Mouse (Mus musculus) liver, postnatal 0 days (tissue): ENCODE results near the gene Mfsd4a. TPM values are rescaled to one million over a fixed set of nuclear protein-coding genes. Genes with fewer than 3 reads are reported as not detected.

Experiments used
- ATAC-seq: fragments of 200-750 bp; cut with Nextera tagmentation; 2 replicates; pipeline ENCODE4 v1.8.0; 2017; ENCODE audit warnings: mild to moderate bottlenecking, moderate library complexity
- DNase-seq: peaks from one replicate; pipeline ENCODE4 v3.0.0-alpha.2; 2016
- H3K27ac ChIP-seq: fragments of 300-500 bp; sonication (generic); 2 replicates; pipeline ENCODE4 v1.5.1; 2014; ENCODE audit warnings: antibody characterized with exemption, moderate library complexity, mild to moderate bottlenecking, low read depth
- H3K27me3 ChIP-seq: fragments of 300-500 bp; sonication (generic); 2 replicates; pipeline ENCODE4 v1.6.1; 2014; ENCODE audit warnings: low read length, control low read depth, mixed read lengths; ENCODE audit not compliant: insufficient read depth
- H3K36me3 ChIP-seq: fragments of 300-500 bp; sonication (generic); replicated peaks from 2 replicates; pipeline ENCODE4 v1.6.1; 2014; ENCODE audit warnings: mild to moderate bottlenecking, control low read depth, low read length, moderate library complexity, mixed read lengths; ENCODE audit not compliant: insufficient read depth
- H3K4me1 ChIP-seq: fragments of 300-500 bp; sonication (generic); 2 replicates; pipeline ENCODE4 v1.6.1; 2014; ENCODE audit warnings: antibody characterized with exemption, mild to moderate bottlenecking, control low read depth; ENCODE audit not compliant: insufficient read depth
- H3K4me2 ChIP-seq: fragments of 300-500 bp; sonication (generic); 2 replicates; pipeline ENCODE4 v1.6.1; 2014; ENCODE audit warnings: low read depth, mild to moderate bottlenecking, low read length, moderate library complexity, mixed read lengths
- H3K4me3 ChIP-seq: fragments of 300-500 bp; sonication (generic); 2 replicates; pipeline ENCODE4 v1.5.1; 2014; ENCODE audit warnings: low read depth, low read length
- H3K9ac ChIP-seq: fragments of 300-500 bp; sonication (generic); replicated peaks from 2 replicates; pipeline ENCODE4 v1.6.1; 2014; ENCODE audit warnings: mild to moderate bottlenecking, moderate library complexity
- H3K9me3 ChIP-seq: fragments of 300-500 bp; sonication (generic); 2 replicates; pipeline ENCODE4 v1.6.1; 2016; ENCODE audit warnings: mild to moderate bottlenecking, control low read depth, low read length, mixed read lengths
- CTCF ChIP-seq: sonication (generic); IDR thresholded peaks from 2 replicates; pipeline ENCODE4 v1.5.1; 2016; ENCODE audit warnings: antibody characterized with exemption, low read depth
- EP300 ChIP-seq: IDR thresholded peaks from 2 replicates; pipeline ENCODE4 v1.6.1; 2016; ENCODE audit warnings: antibody characterized with exemption, low read depth, mild to moderate bottlenecking
- WGBS: fragments of 180-500 bp; shearing (Covaris S2); extraction: QIAGEN DNeasy Blood & Tissue Kit; methylation state at CpG from one replicate; pipeline ENCODE4 v1.1.7; 2014; ENCODE audit not compliant: insufficient replicate concordance; 5-methylcytosine and 5-hydroxymethylcytosine counted together
- polyA plus RNA-seq: library from polyadenylated mRNA; unstranded; fragments of >200 nt; fragmentation: Nextera tagmentation; extraction: Ambion mirVana; gene quantifications from 2 replicates; pipeline ENCODE4 v1.2.1, GENCODE M21; 2015

Gene Mfsd4a
- polyA plus RNA-seq, 1 experiment from 2014 or later, result 2.8 TPM

DNA sequence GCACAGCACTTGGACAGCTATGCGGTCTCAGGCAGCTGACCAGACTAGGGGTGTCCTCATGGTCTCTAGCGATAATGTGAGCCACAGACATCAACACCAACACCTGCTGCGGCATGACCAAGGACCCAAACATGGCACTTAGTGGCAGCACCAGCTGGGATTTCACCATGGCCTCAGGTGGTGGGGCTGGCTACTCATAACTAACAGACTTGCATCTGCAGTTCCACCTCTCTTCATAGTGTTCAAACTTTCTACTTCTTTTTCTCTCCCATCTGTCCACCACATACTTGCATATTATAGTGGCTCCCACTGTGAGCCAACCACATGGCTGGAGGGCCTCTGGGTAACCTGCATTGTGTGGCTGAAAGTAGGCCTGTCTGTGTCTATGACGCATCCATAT lies 25.4 kb upstream of the Mfsd4a start:
- no peaks in the 10 kb centered on the region for H3K9me3 ChIP-seq
- H3K4me2 ChIP-seq, result no peak overlapping the region
- H3K4me3 ChIP-seq, result no peak overlapping the region
- no peak overlapping the region for H3K9ac ChIP-seq
- no peaks in the 10 kb centered on the region for H3K36me3 ChIP-seq
- no peak for TF ChIP-seq CTCF
- TF ChIP-seq EP300, result no peak
- peaks cover 5% of the 10 kb centered on the region; the same call in 1 of the 2 replicates for H3K4me1 ChIP-seq
- H3K27me3 ChIP-seq, result no peaks in the 10 kb centered on the region
- H3K27ac ChIP-seq, result no peak overlapping the region
- WGBS, result 85% methylated on average over 4 of the region's 4 CpGs
- ATAC-seq, result no peak
- no peak for DNase-seq

DNA sequence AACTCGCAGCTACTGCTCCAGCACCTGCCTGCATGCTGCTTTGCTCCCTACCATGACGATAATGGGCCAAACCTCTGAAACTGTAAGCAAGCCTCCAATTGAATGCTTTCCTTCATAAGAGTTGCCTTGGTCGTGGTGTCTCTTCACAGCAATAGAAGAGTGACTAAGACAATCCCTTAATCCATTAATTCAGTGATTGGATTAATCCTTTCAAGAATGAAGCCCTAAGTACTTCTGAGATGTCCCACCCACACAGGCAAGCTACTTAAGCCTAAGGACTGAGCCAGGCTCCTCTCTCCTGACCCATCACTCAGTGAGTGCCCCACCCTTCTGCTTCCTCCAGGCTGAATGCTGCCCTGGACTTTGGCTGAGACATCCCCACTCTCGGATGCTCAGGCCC lies 22.4 kb upstream of the Mfsd4a start:
- WGBS, result 75% methylated on average over 4 of the region's 4 CpGs
- ATAC-seq (no peak), DNase-seq (no peak)
- TF ChIP-seq EP300 (no peak), CTCF (no peak)
- H3K4me3 ChIP-seq, result no peak overlapping the region
- H3K36me3 ChIP-seq, result no peaks in the 10 kb centered on the region
- no peaks in the 10 kb centered on the region for H3K9me3 ChIP-seq
- no peak overlapping the region for H3K9ac ChIP-seq
- H3K4me2 ChIP-seq, result no peak overlapping the region
- no peaks in the 10 kb centered on the region for H3K27me3 ChIP-seq
- H3K27ac ChIP-seq, result no peak overlapping the region
- no peaks in the 10 kb centered on the region for H3K4me1 ChIP-seq

DNA sequence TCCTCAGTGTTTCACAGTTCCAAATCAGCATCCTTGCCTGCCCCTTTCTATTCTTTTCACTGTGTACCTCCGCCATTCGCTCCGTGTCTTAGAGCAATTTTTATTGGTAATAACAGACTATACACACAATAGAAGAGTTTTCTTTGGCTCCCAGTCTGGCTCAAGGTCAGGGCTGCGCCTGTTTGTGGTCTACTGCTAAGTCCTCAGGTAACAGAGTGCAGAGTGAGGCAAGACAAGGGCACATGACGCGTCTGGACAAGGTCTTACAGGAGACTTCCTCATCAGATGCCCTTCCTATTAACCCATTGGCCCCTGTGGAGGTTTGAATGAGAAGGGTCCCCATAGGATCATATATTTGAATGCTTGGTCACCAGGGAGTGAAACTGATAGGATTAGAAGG lies 21.9 kb upstream of the Mfsd4a start:
- H3K27ac ChIP-seq, result no peak overlapping the region
- no peaks in the 10 kb centered on the region for H3K27me3 ChIP-seq
- no peaks in the 10 kb centered on the region for H3K4me1 ChIP-seq
- TF ChIP-seq CTCF (no peak), EP300 (no peak)
- WGBS, result 56% methylated on average over 6 of the region's 6 CpGs
- H3K4me3 ChIP-seq, result no peak overlapping the region
- H3K9me3 ChIP-seq, result no peaks in the 10 kb centered on the region
- ATAC-seq, result no peak
- DNase-seq, result no peak
- H3K36me3 ChIP-seq, result no peaks in the 10 kb centered on the region
- no peak overlapping the region for H3K9ac ChIP-seq
- no peak overlapping the region for H3K4me2 ChIP-seq

DNA sequence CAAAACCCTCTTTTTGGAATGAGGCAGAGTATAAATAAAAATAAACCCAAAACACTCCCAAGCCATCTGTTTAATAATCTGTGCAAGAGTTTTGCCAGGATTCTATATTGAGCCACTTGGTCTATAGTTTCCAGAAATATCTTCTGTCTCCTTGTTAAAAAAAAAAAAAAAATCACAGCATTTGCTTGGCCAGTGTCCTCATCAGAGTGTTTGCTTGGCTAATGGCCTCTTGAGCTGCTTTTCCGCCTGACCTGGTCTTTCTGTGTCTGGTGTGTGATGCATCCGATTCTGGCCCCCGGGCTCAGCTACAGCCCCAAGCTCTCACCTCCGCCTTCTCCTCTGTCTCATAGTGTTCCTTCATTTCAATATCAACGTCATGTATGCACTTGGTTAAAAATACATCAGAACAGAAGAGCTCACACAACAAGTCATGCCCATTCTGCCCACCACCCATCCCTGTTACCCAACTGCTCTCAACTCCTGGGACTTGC lies 20.4 kb upstream of the Mfsd4a start:
- 78% methylated on average over 5 of the region's 5 CpGs for WGBS
- Histone ChIP-seq H3K27me3 (no peaks in the 10 kb centered on the region), H3K9me3 (no peaks in the 10 kb centered on the region), H3K4me1 (no peaks in the 10 kb centered on the region), H3K4me3 (no peak overlapping the region), H3K9ac (no peak overlapping the region), H3K36me3 (no peaks in the 10 kb centered on the region), H3K4me2 (no peak overlapping the region), H3K27ac (no peak overlapping the region)
- ATAC-seq, result no peak
- DNase-seq, result no peak
- TF ChIP-seq CTCF (no peak), EP300 (no peak)

DNA sequence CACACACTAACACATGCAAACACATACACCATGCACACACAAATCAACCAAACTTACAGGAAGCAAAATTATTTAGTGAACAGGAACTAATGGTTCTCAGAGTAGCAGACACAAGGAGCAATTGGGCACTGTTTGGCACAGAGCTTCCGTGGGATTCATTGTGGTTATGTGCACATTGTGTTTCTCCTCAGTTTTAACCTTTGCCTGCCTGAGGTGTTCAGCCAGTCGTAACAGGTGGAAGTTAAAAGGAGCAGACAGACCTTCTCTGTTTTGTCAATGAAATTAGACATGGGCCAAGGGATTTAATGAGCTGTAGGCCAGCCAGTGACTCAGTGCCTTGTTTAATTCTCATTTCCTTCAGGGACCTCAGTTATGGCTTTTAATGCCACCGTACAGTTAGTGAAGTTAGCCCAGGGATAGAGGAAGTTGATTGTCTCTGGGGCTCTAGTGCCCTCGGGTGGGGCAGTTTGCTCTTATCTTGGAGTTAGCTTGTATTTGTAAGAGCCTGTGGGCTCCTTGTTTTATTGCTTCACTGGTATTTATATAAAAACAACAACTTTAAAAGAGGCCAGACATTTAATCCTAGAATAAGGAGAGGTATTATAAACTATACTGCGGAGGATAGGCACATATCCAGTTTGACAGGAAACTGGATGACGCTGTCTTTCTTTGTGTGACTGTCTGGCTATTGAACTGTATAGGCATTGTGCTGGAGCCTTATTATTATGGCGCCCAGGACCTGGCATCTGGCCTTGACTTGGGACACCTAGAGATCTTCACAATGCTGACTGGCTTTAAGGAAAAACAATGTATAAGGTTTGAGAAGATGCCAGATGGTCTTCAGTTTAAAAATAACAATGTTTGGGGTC lies 17.6 kb upstream of the Mfsd4a start:
- no peak overlapping the region for H3K4me2 ChIP-seq
- no peak for TF ChIP-seq CTCF
- no peak for TF ChIP-seq EP300
- no peaks in the 10 kb centered on the region for H3K9me3 ChIP-seq
- no peak overlapping the region for H3K27ac ChIP-seq
- 40% methylated on average over 7 of the region's 7 CpGs for WGBS
- no peak overlapping the region for H3K9ac ChIP-seq
- DNase-seq, result no peak
- H3K4me1 ChIP-seq, result no peaks in the 10 kb centered on the region
- no peak for ATAC-seq
- no peaks in the 10 kb centered on the region for H3K36me3 ChIP-seq
- no peak overlapping the region for H3K4me3 ChIP-seq
- H3K27me3 ChIP-seq, result no peaks in the 10 kb centered on the region

DNA sequence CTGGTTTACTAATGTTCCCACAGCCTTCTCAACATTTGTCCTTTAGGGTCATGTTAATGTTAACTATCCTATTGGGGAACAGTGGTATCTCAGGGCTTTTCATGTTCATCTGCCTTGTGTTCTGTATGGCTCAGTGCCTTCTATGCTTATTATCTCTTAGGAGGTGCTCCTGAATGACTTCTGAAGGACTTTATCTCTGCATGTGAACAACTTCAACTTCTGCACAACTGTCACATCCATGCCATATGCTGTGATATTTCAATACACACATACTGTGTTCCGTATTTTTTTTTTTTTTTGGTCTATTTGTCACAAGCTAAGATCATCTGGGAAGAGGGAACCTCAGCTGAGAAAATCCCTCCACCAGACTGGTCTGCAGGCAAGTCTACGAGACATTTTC lies 10.6 kb upstream of the Mfsd4a start:
- Histone ChIP-seq H3K4me3 (no peak overlapping the region), H3K27me3 (no peaks in the 10 kb centered on the region), H3K9ac (no peak overlapping the region), H3K4me2 (no peak overlapping the region), H3K9me3 (no peaks in the 10 kb centered on the region), H3K27ac (no peak overlapping the region), H3K36me3 (no peaks in the 10 kb centered on the region), H3K4me1 (no peaks in the 10 kb centered on the region)
- ATAC-seq (no peak), DNase-seq (no peak)
- WGBS, result 59% methylated on average over 2 of the region's 2 CpGs
- TF ChIP-seq CTCF, result no peak
- TF ChIP-seq EP300, result no peak
